Mouse (Mus musculus) midbrain, postnatal 0 days (tissue): Measurements from ENCODE around the gene Mfn1. TPM values are rescaled to one million over a fixed set of nuclear protein-coding genes. Genes with fewer than 3 reads are reported as not detected.
A peak's percentile ranks its signal among the peaks of the same experiment; 100 is the strongest.

ENCODE experiments used
- ATAC-seq: fragments of 200-750 bp; cut with Nextera tagmentation; 2 replicates; pipeline ENCODE4 v1.8.0; 2017; ENCODE audit warnings: moderate number of reproducible peaks, mild to moderate bottlenecking, moderate TSS enrichment, moderate library complexity; ENCODE audit not compliant: low FRiP score
- DNase-seq: peaks from one replicate; pipeline ENCODE4 v3.0.0-alpha.2; 2015; ENCODE audit warnings: low spot score
- H3K27ac ChIP-seq: fragments of 300-500 bp; sonication (generic); 2 replicates; pipeline ENCODE4 v1.5.1; 2014; ENCODE audit warnings: low read depth, mild to moderate bottlenecking, low read length, mixed read lengths
- H3K27me3 ChIP-seq: fragments of 300-500 bp; sonication (generic); 2 replicates; pipeline ENCODE4 v1.6.1; 2014; ENCODE audit warnings: low read length, control low read depth, mixed read lengths; ENCODE audit not compliant: insufficient read depth
- H3K36me3 ChIP-seq: fragments of 300-500 bp; sonication (generic); 2 replicates; pipeline ENCODE4 v1.6.1; 2014; ENCODE audit warnings: low read length, control low read depth, mixed read lengths; ENCODE audit not compliant: insufficient read depth
- H3K4me1 ChIP-seq: fragments of 300-500 bp; sonication (generic); 2 replicates; pipeline ENCODE4 v1.6.1; 2014; ENCODE audit warnings: mild to moderate bottlenecking, control low read depth, antibody characterized with exemption, low read length, mixed read lengths; ENCODE audit not compliant: insufficient read depth
- H3K4me2 ChIP-seq: fragments of 300-500 bp; sonication (generic); 2 replicates; pipeline ENCODE4 v1.6.1; 2014; ENCODE audit warnings: low read depth, mild to moderate bottlenecking, low read length, mixed read lengths; ENCODE audit not compliant: poor library complexity, severe bottlenecking
- H3K4me3 ChIP-seq: fragments of 300-500 bp; sonication (generic); 2 replicates; pipeline ENCODE4 v1.5.1; 2014; ENCODE audit warnings: low read depth, mild to moderate bottlenecking, low read length, moderate library complexity
- H3K9ac ChIP-seq: fragments of 300-500 bp; sonication (generic); replicated peaks from 2 replicates; pipeline ENCODE4 v1.6.1; 2014; ENCODE audit warnings: mild to moderate bottlenecking, low read length, moderate library complexity, mixed read lengths; ENCODE audit not compliant: poor library complexity, severe bottlenecking
- H3K9me3 ChIP-seq: fragments of 300-500 bp; sonication (generic); 2 replicates; pipeline ENCODE4 v1.6.1; 2016; ENCODE audit warnings: low read length, control low read depth
- CTCF ChIP-seq: IDR thresholded peaks from 2 replicates; pipeline ENCODE4 v1.5.1; 2016; ENCODE audit warnings: antibody characterized with exemption, mild to moderate bottlenecking
- WGBS: fragments of 180-500 bp; shearing (Covaris S2); extraction: QIAGEN DNeasy Blood & Tissue Kit; methylation state at CpG from one replicate; pipeline ENCODE4 v1.1.7; 2014; 5-methylcytosine and 5-hydroxymethylcytosine counted together
- polyA plus RNA-seq: library from polyadenylated mRNA; unstranded; fragments of >200 nt; fragmentation: Nextera tagmentation; extraction: Ambion mirVana; gene quantifications from 2 replicates; pipeline ENCODE4 v1.2.1, GENCODE M21; 2015
- total RNA-seq: library from RNA; depleted of rRNA; stranded (reverse); fragments of >200 nt; gene quantifications from 2 replicates; pipeline ENCODE4 v1.2.3, GENCODE M21; 2014

Gene Mfn1
- total and polyA plus RNA-seq, 2 experiments from 2014 or later: 27.5 to 39.4 TPM

- ATAC-seq (no peak), DNase-seq (no peak)
- Histone ChIP-seq H3K9ac (no peak overlapping the region), H3K27me3 (no peaks in the 10 kb centered on the region), H3K4me2 (no peak overlapping the region), H3K9me3 (no peaks in the 10 kb centered on the region), H3K27ac (no peak overlapping the region), H3K36me3 (no peaks in the 10 kb centered on the region), H3K4me1 (no peaks in the 10 kb centered on the region), H3K4me3 (no peak overlapping the region)
- WGBS: 82% methylated on average over 1 of the region's 1 CpGs
- TF ChIP-seq CTCF: no peak
Observed at GRCm38 (mm10) chr3:32496711-32497070, 32.6 kb upstream of the Mfn1 start.

GRCm38 (mm10) chr3:32500346-32500745 lies 28.9 kb upstream of the Mfn1 start:
- H3K4me2 ChIP-seq: no peak overlapping the region
- H3K4me3 ChIP-seq: no peak overlapping the region
- no peak overlapping the region for H3K9ac ChIP-seq
- no peak for TF ChIP-seq CTCF
- no peaks in the 10 kb centered on the region for H3K36me3 ChIP-seq
- no peak overlapping the region for H3K27ac ChIP-seq
- no peaks in the 10 kb centered on the region for H3K9me3 ChIP-seq
- WGBS: 88% methylated on average over 2 of the region's 2 CpGs
- H3K4me1 ChIP-seq: no peaks in the 10 kb centered on the region
- no peak for DNase-seq
- no peak for ATAC-seq
- H3K27me3 ChIP-seq: no peaks in the 10 kb centered on the region

GRCm38 (mm10) chr3:32505841-32506240 lies 23.4 kb upstream of the Mfn1 start:
- WGBS: 74% methylated on average over 3 of the region's 3 CpGs
- H3K36me3 ChIP-seq: no peaks in the 10 kb centered on the region
- ATAC-seq: no peak
- no peak overlapping the region for H3K4me2 ChIP-seq
- no peak for TF ChIP-seq CTCF
- H3K27me3 ChIP-seq: no peaks in the 10 kb centered on the region
- no peak overlapping the region for H3K9ac ChIP-seq
- H3K27ac ChIP-seq: no peak overlapping the region
- DNase-seq: no peak
- H3K4me1 ChIP-seq: no peaks in the 10 kb centered on the region
- H3K4me3 ChIP-seq: no peak overlapping the region
- no peaks in the 10 kb centered on the region for H3K9me3 ChIP-seq

- WGBS: 62% methylated on average over 11 of the region's 11 CpGs
Observed at GRCm38 (mm10) chr3:32506366-32507225, 22.7 kb upstream of the Mfn1 start.

GRCm38 (mm10) chr3:32508666-32509324 lies 20.5 kb upstream of the Mfn1 start:
- Histone ChIP-seq H3K27me3 (no peaks in the 10 kb centered on the region), H3K4me1 (peaks cover 3% of the 10 kb centered on the region; the same call in 1 of the 2 replicates), H3K27ac (peak overlapping the region; percentile 86; the same call in 1 of the 2 replicates), H3K9ac (peak overlapping the region; percentile 42; the same call in 1 of the 2 replicates), H3K4me2 (peak overlapping the region; percentile 74), H3K36me3 (no peaks in the 10 kb centered on the region), H3K4me3 (peak overlapping the region; percentile 6; the same call in 1 of the 2 replicates), H3K9me3 (no peaks in the 10 kb centered on the region)
- TF ChIP-seq CTCF: peak; percentile 91
- DNase-seq (peak; percentile 93), ATAC-seq (peak; percentile 50)
- WGBS: 1% methylated on average over 17 of the region's 17 CpGs

More at GRCm38 (mm10) chr3:32506366-32507225, 22.7 kb upstream of the Mfn1 start:
- Histone ChIP-seq H3K27ac (no peak overlapping the region), H3K36me3 (no peaks in the 10 kb centered on the region), H3K4me2 (no peak overlapping the region), H3K9ac (no peak overlapping the region), H3K9me3 (no peaks in the 10 kb centered on the region), H3K4me1 (no peaks in the 10 kb centered on the region), H3K4me3 (no peak overlapping the region), H3K27me3 (no peaks in the 10 kb centered on the region)
- ATAC-seq (no peak), DNase-seq (no peak)
- no peak for TF ChIP-seq CTCF
